Mouse (Mus musculus): ENCODE results near the gene Atp6v1a.

DNA sequence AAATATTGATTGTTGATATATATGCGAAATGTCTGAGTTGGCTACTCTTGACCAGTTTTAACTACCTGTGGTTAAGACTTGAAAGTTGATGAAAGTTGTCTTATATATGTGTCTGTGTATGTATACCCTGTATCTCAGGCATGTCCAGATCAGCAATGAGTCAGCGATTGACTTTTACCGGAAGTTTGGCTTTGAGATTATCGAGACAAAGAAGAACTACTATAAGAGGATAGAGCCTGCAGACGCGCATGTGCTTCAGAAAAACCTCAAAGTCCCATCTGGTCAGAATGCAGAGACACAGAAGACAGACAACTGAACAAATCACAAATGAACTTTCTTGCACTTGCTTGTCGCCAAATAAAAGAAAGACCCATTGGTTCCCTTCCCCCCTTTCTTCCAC, 19.8 kb upstream of the Atp6v1a start:
- TF ChIP-seq EP300 (IDR thresholded peaks at IDR 0.05) = no peak
- TF ChIP-seq CTCF (IDR thresholded peaks at IDR 0.05) = no peak
